In the genomic region with DNA sequence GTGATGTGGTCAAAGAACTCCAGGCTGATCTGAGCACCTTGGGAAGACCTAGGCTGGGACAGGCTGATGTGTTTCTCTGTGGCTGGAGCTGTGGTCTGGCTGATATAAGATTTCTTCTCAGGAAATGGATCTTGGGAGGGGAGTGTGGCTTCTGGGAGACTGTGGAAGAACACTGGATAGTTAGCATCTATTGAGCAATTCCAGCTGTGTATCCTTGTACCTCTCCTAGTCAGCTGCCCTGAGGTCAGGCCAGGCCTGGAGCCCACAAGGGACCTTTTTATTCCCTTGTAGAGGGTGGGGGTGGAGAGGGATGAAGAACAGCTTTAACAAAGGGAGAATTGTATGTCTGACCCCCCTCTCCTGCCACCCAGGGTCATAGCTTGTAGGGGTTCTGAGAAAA, we compare ENCODE assay signal across 14 mouse cellular contexts. TPM values are rescaled to one million over a fixed set of nuclear protein-coding genes. Genes with fewer than 3 reads are reported as not detected.
A peak's percentile ranks its signal among the peaks of the same experiment; 100 is the strongest.
DNase-seq lines count a peak whose midpoint lies in the region; ATAC-seq lines count a peak whose summit lies in the region.
"Had no signal": no experiment of that assay in that cellular context is flagged by ENCODE, and none has a peak within 500 bp of the region (broad histone marks: within the 10 kb centered on the region; RNA-seq: fewer than 3 reads in every experiment).

No protein-coding gene starts in this region.

- no peaks in the 10 kb centered on the region for H3K27me3 ChIP-seq in hindbrain, embryonic 10.5 days (ENCODE audit: insufficient read depth, poor library complexity, severe bottlenecking)
- no peaks in the 10 kb centered on the region for H3K27me3 ChIP-seq in hindbrain, embryonic 16.5 days (replicated peaks; ENCODE audit: control insufficient read depth, insufficient read depth, low read length)
- no peaks in the 10 kb centered on the region for H3K27me3 ChIP-seq in neural tube, embryonic 13.5 days
- H3K27me3 ChIP-seq in neural tube, embryonic 15.5 days (replicated peaks): no peaks in the 10 kb centered on the region
- H3K27me3 ChIP-seq: limb, embryonic 13.5 days had no signal

- H3K4me3 ChIP-seq in hindbrain, embryonic 10.5 days: no peak overlapping the region
- H3K4me3 ChIP-seq in hindbrain, embryonic 16.5 days (ENCODE audit: low read length): no peak overlapping the region
- H3K4me3 ChIP-seq in neural tube, embryonic 13.5 days: no peak overlapping the region
- no peak overlapping the region for H3K4me3 ChIP-seq in neural tube, embryonic 15.5 days (replicated peaks)
- H3K4me3 ChIP-seq: limb, embryonic 13.5 days had no signal

- DNase-seq in cerebellum, adult 9-10 months: peak; percentile 5
- no peak for DNase-seq in cerebellum, postnatal 14 days
- no peak for DNase-seq in hindbrain, embryonic 10.5 days (ENCODE audit: low spot score)
- no peak for DNase-seq in right cerebral cortex, postnatal 14 days
- DNase-seq in T-cell, adult 2 months (ENCODE audit: low spot score): no peak
- DNase-seq: adrenal gland, adult 8-10 months; kidney, postnatal 14 days had no signal

- 0 out of 2 replicates have a peak overlapping the region, but pooled peaks have one; percentile 23 for H3K27ac ChIP-seq in hindbrain, embryonic 10.5 days
- H3K27ac ChIP-seq in hindbrain, embryonic 16.5 days (ENCODE audit: low read depth, low read length): no peak overlapping the region
- H3K27ac ChIP-seq in neural tube, embryonic 13.5 days (replicated peaks): peak overlapping the region; percentile 14; the same call in 1 of the 2 replicates
- H3K27ac ChIP-seq in neural tube, embryonic 15.5 days (replicated peaks): no peak overlapping the region
- H3K27ac ChIP-seq: hindbrain, postnatal 0 days; limb, embryonic 13.5 days had no signal

- no peaks in the 10 kb centered on the region for H3K36me3 ChIP-seq in hindbrain, embryonic 10.5 days
- no peaks in the 10 kb centered on the region for H3K36me3 ChIP-seq in hindbrain, embryonic 16.5 days (ENCODE audit: control insufficient read depth, insufficient read depth, low read length)
- H3K36me3 ChIP-seq in neural tube, embryonic 13.5 days: no peaks in the 10 kb centered on the region
- H3K36me3 ChIP-seq in neural tube, embryonic 15.5 days: no peaks in the 10 kb centered on the region
- H3K36me3 ChIP-seq: limb, embryonic 13.5 days had no signal

- H3K9me3 ChIP-seq in hindbrain, embryonic 10.5 days: no peaks in the 10 kb centered on the region
- H3K9me3 ChIP-seq in hindbrain, embryonic 16.5 days (ENCODE audit: control insufficient read depth, low read length): no peaks in the 10 kb centered on the region
- no peaks in the 10 kb centered on the region for H3K9me3 ChIP-seq in neural tube, embryonic 13.5 days
- H3K9me3 ChIP-seq in neural tube, embryonic 15.5 days (replicated peaks): no peaks in the 10 kb centered on the region
- H3K9me3 ChIP-seq: limb, embryonic 13.5 days had no signal

- no peak overlapping the region for H3K4me2 ChIP-seq in hindbrain, embryonic 16.5 days (ENCODE audit: low read length)
- H3K4me2 ChIP-seq in neural tube, embryonic 13.5 days: no peak overlapping the region
- no peak overlapping the region for H3K4me2 ChIP-seq in neural tube, embryonic 15.5 days
- H3K4me2 ChIP-seq: limb, embryonic 13.5 days had no signal

- H3K9ac ChIP-seq in hindbrain, embryonic 16.5 days (ENCODE audit: low read depth, low read length): no peak overlapping the region
- H3K9ac ChIP-seq in neural tube, embryonic 13.5 days: no peak overlapping the region
- H3K9ac ChIP-seq in neural tube, embryonic 15.5 days (replicated peaks): no peak overlapping the region
- H3K9ac ChIP-seq: limb, embryonic 13.5 days had no signal

- ATAC-seq in hindbrain, embryonic 16.5 days: no peak
- no peak for ATAC-seq in neural tube, embryonic 13.5 days (ENCODE audit: low read depth)
- no peak for ATAC-seq in neural tube, embryonic 15.5 days (ENCODE audit: low FRiP score)
- ATAC-seq: hindbrain, postnatal 0 days had no signal

- peaks cover 23% of the 10 kb centered on the region for H3K4me1 ChIP-seq in hindbrain, embryonic 10.5 days (replicated peaks)
- H3K4me1 ChIP-seq in hindbrain, embryonic 16.5 days (ENCODE audit: control insufficient read depth, insufficient read depth, low read depth, low read length): no peaks in the 10 kb centered on the region
- peaks cover 5% of the 10 kb centered on the region; the same call in 1 of the 2 replicates for H3K4me1 ChIP-seq in neural tube, embryonic 13.5 days (replicated peaks)
- peaks cover 12% of the 10 kb centered on the region for H3K4me1 ChIP-seq in neural tube, embryonic 15.5 days

RNA-seq across cellular contexts. Expression of a gene that starts 17.2 kb away (rescaled TPM):
- 0.09 TPM in 1 of 2 replicates, not detected in the other for polyA plus RNA-seq in hindbrain, embryonic 10.5 days (2016; fragmentation: Nextera tagmentation; extraction: Ambion mirVana)
- polyA plus RNA-seq in hindbrain, embryonic 16.5 days (2015; fragmentation: Nextera tagmentation; extraction: Ambion mirVana): 0.34 TPM in 2 replicates
- polyA plus RNA-seq in neural tube, embryonic 13.5 days (2015; fragmentation: Nextera tagmentation; extraction: Ambion mirVana): 0.17 and 0.20 TPM in 2 replicates
- 0.20 and 0.29 TPM in 2 replicates for polyA plus RNA-seq in neural tube, embryonic 15.5 days (2015; fragmentation: Nextera tagmentation; extraction: Ambion mirVana)

RNA-seq across cellular contexts. Expression of a gene that starts 45.0 kb away (rescaled TPM):
- polyA plus RNA-seq in hindbrain, embryonic 10.5 days (2016; fragmentation: Nextera tagmentation; extraction: Ambion mirVana): 0.25 TPM in 1 of 2 replicates, not detected in the other
- polyA plus RNA-seq in hindbrain, embryonic 16.5 days (2015; fragmentation: Nextera tagmentation; extraction: Ambion mirVana): 2.7 and 4.6 TPM in 2 replicates
- 1.1 and 3.2 TPM in 2 replicates for polyA plus RNA-seq in neural tube, embryonic 13.5 days (2015; fragmentation: Nextera tagmentation; extraction: Ambion mirVana)
- polyA plus RNA-seq in neural tube, embryonic 15.5 days (2015; fragmentation: Nextera tagmentation; extraction: Ambion mirVana): 3.4 and 4.0 TPM in 2 replicates

RNA-seq across cellular contexts. Expression of a gene that starts 45.2 kb away (rescaled TPM):
- polyA plus RNA-seq in hindbrain, embryonic 10.5 days (2016; fragmentation: Nextera tagmentation; extraction: Ambion mirVana): not detected in 2 replicates
- not detected in 2 replicates for polyA plus RNA-seq in hindbrain, embryonic 16.5 days (2015; fragmentation: Nextera tagmentation; extraction: Ambion mirVana)
- not detected in 2 replicates for polyA plus RNA-seq in neural tube, embryonic 13.5 days (2015; fragmentation: Nextera tagmentation; extraction: Ambion mirVana)
- not detected in 2 replicates for polyA plus RNA-seq in neural tube, embryonic 15.5 days (2015; fragmentation: Nextera tagmentation; extraction: Ambion mirVana)
- polyA plus RNA-seq: cerebellum, adult 2 months; hindbrain, postnatal 0 days; limb, embryonic 13.5 days; small intestine, adult 2 months had no signal

RNA-seq across cellular contexts. Expression of a gene that starts 45.2 kb away (rescaled TPM):
- not detected in 2 replicates for polyA plus RNA-seq in hindbrain, embryonic 10.5 days (2016; fragmentation: Nextera tagmentation; extraction: Ambion mirVana)
- polyA plus RNA-seq in hindbrain, embryonic 16.5 days (2015; fragmentation: Nextera tagmentation; extraction: Ambion mirVana): 0.12 and 0.20 TPM in 2 replicates
- polyA plus RNA-seq in neural tube, embryonic 13.5 days (2015; fragmentation: Nextera tagmentation; extraction: Ambion mirVana): 0.25 TPM in 1 of 2 replicates, not detected in the other
- polyA plus RNA-seq in neural tube, embryonic 15.5 days (2015; fragmentation: Nextera tagmentation; extraction: Ambion mirVana): 0.12 and 0.19 TPM in 2 replicates
- polyA plus RNA-seq: limb, embryonic 13.5 days; small intestine, adult 2 months had no signal

RNA-seq across cellular contexts. Expression of a gene that starts 50.3 kb away (rescaled TPM):
- polyA plus RNA-seq in hindbrain, embryonic 10.5 days (2016; fragmentation: Nextera tagmentation; extraction: Ambion mirVana): not detected in 2 replicates
- polyA plus RNA-seq in hindbrain, embryonic 16.5 days (2015; fragmentation: Nextera tagmentation; extraction: Ambion mirVana): 0.31 and 0.40 TPM in 2 replicates
- polyA plus RNA-seq in neural tube, embryonic 13.5 days (2015; fragmentation: Nextera tagmentation; extraction: Ambion mirVana): 5.8 and 11.5 TPM in 2 replicates
- polyA plus RNA-seq in neural tube, embryonic 15.5 days (2015; fragmentation: Nextera tagmentation; extraction: Ambion mirVana): 2.0 and 2.4 TPM in 2 replicates

Comparison
In these comparisons a context has a peak if more than half of its experiments do, and no peak if none do; other contexts are left out.
1. H3K27ac ChIP-seq: peak in hindbrain, embryonic 10.5 days (single experiment) and neural tube, embryonic 13.5 days (single experiment); none in hindbrain, embryonic 16.5 days (single experiment) and neural tube, embryonic 15.5 days (single experiment).